Mouse (Mus musculus) layer of hippocampus, adult 8-10 months (tissue): ENCODE results near the gene Abca7. TPM values are rescaled to one million over a fixed set of nuclear protein-coding genes. Genes with fewer than 3 reads are reported as not detected.
"Not testable (repeated sequence)": the region's sequence is repeated elsewhere in the genome, so short reads cannot be mapped to it uniquely, and the experiment has no call there.

Experiments
- DNase-seq, 2 experiments: peaks; one replicate each; pipeline ENCODE4 v3.0.0; 2022; ENCODE audit warnings: low spot score in 2 of 2
- total RNA-seq, 4 experiments: library from RNA; stranded (reverse); gene quantifications; 2 replicates each; pipeline ENCODE4 v1.2.4; 2022

Gene Abca7
- total RNA-seq, 4 experiments from 2014 or later, result 12.4 to 13.6 (median 13.3) TPM

DNA sequence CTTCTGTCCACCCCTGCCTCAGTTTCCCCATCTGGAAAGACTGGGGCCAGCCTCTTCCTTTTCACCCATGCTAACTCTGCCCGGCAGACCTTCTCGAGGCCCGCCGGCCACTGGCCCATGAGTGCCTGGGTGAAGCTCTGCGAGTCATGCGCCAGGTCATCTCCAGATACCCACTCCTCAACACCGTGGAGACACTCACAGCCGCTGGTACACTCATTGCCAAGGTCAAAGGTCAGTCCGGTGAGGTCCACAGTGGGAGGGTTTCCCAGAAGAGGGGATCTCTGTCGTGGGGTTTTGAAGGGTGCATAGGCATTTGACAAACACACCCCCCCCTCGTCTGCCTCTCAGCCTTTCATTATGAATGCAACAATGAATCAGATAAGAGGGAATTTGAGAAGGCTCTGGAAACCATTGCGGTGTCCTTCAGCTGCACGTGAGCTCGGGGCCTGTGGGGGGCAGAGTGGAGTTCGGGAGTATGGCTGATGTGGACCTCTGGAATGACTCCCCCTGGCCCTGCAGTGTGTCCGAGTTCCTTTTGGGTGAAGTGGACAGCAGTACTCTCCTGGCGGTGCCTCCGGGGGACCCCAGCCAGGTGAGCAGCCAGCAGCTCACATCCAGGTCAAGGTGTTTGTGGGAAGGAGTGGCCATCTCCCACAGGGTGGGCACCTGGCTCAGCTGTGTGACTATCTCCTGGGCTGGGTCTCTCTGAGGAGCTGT, 24.5 kb downstream of the Abca7 start:
- no peak for DNase-seq

DNA sequence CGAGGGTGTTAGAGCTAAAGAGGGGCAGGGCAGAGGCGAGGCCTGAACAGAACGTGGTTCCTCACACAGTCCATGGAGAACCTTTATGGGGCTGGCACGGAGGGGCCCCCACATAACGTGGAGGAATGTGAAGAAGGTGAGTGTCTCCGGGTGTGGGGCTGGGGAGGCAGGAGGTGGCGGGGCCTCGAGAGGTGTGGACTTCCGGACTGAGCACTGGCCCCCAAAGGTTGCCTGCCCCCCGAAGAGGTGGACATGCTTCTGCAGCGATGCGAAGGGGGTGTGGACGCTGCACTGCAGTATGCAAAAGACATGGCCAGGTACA, 25.0 kb downstream of the Abca7 start:
- DNase-seq, result no peak

DNA sequence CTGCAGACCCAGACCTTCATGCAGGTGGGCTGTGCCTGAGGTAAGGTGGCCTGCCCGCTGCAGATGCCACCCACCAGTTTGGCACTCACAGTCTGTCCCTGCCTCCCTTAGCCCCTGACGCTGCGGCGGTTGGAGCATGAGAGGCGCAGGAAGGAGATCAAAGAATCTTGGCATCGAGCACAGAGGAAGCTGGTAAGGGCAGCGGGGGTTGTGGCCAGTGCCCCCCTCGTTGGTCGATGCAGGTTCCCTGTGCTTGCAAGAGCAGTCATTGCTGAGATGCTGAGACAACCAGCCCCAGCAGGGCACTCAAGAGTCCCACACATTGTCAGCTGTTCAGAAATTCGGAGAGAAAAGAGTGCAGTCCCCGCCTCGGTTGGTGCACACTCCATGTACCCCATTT, 25.9 kb downstream of the Abca7 start:
- no peak for DNase-seq

DNA sequence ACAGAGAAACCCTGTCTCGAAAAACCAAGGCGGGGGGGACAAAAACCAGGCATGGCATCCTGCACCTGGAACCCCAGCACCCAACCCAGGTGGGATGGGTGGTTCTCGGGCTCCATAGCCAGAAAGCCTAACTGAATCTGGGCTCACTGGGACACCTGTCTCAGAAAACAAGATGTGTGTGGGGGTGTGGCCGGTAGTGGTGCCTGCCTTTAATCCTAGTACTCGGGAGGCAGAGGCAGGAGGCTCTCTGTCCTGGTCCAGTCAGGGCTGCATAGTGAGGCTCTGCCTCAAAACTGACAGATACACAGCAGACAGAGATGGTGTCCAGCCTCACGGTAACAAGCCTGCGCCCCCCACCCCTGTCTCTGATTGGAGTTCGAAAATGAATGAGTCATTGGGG, 26.5 kb downstream of the Abca7 start:
- DNase-seq, result no peak

DNA sequence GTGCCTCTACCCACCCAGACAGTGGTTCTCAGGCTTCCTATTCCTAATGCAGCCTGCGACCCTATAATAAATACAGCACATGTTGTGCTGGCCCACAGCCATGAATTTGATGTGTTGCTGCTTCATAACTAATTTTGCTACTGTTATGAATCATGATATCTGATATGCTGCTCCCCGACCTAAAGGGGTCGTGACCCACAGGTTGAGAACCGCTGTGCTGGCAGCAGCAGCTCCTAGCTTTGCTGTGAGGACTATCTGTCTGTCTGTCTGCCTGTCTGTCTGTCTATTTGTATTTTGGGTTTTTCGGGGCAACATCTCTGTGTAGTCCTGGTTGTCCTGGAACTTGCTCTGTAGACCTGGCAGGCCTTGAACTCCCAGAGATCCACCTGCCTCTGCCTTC, 27.5 kb downstream of the Abca7 start:
- DNase-seq, result no peak

DNA sequence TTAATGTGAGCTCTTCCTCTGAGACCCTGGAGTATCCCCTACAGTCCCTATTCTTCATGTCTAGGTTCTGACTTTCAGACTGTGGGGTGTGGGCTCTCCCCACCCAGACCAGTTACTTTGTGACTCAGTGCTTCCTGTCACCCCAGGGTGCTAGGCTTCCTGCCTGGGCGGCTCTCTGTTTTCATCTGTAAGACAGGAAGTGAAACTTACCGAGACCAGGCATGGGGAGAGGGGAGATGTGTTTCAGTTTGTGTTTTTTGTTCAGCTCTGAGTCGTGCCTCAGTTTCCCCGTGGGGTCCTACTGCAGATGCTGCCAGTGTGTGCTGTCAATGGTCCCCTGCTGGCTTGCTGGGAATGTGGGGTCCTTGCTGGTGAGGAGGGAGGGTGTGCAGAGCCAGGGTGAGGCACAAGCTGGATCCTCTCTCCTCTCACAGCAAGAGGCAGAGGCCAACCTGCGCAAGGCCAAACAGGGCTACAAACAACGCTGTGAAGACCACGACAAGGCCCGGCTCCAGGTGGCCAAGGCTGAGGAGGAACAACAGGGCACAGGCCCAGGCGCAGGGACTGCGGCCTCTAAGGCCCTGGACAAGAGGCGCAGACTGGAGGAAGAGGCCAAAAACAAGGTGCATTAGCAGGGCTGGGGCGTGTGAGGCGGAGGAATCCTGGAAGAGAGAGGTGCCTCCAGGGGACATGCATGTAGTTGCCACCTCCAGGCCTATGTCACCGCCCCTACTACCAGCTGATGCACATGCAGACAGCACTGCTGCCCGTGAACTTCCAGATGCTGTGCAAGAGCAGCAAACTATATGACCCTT, 28.1 kb downstream of the Abca7 start:
- DNase-seq, result no peak

DNA sequence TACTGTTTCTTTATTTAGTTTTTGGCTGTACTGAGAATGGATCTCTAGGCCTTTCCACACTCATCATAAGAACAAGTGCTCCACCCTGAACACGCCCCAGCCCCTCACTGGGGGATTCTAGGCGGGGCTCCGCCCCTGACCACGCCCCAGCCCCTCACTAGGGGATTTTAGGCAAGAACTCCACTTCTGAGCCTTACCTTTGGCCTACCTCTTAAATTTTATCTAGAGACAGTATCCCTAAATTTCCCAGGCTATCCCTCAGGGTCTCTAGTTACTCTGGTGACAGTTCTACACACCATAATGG, 28.7 kb downstream of the Abca7 start:
- no peak for DNase-seq

DNA sequence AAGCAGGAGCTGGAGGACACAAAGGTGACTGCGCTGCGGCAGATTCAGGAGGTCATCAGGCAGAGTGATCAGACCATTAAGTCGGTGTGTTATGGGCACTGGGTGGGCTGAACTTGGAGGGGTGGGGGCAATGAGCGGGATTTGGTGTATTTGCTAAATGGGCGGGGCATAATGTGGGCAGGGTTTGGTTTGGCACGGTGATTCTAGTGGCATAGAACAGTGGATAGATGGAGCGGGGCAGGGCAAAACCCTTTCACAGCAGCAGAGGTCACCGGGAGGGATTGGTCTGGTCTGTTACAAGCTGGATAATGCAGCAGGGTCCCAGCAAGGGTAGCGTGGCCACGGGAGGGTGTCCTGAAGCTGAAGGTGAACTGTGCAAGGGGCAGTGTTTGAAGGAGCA, 29.2 kb downstream of the Abca7 start:
- DNase-seq, result no peak

DNA sequence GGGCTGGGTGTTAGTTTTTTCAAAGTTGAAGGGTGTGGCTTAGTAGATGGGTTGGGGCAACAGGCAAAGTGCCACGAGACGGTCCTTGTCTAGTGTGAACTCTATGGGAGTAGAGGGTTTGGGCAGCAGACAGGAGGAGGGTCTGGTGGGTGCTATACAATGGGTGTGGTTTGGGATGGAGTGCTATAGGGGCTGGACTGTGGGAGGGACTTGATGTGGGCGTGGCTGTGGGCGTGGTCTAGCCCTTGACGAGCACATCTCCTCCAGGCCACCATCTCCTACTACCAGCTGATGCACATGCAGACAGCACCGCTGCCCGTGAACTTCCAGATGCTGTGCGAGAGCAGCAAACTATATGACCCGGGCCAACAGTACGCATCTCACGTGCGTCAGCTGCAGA, 29.6 kb downstream of the Abca7 start:
- DNase-seq, result no peak

DNA sequence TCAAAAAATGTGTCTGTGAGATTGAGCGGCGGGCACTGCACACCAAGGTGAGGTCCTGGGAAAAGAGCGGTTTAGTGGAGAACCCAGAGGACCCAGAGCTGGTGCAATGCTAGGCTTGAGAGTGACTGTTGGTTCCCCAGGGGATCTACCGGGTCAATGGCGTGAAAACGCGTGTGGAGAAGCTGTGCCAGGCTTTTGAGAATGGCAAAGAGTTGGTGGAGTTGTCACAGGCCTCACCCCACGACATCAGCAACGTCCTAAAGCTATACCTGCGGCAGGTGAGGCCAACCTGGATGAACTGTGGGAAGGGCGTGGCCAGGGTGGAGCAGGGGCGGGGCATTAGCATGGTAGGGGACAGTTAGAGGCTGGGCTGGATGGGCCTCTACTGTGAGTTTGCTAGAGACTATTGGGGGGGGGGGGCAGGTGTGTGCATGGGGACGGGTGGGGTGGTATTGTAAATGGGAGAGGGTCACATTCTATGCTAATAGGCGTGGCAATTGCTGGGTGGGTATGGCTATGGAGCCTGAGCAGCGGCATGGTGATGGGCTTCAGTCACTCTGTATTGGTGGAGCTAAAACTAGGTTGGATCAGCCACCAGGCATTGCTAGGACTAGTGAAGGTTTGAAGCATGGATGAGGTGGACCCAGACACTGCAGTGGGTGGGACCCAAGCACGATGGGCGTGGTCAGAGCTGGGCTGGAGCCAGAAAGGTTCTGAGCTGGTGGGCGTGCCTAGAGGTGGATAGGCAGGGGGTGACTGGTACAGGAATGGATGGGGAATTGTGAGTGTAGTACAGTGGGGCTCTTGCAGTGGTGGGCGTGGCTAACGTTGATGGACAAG, 31.6 kb downstream of the Abca7 start:
- no peak for DNase-seq

DNA sequence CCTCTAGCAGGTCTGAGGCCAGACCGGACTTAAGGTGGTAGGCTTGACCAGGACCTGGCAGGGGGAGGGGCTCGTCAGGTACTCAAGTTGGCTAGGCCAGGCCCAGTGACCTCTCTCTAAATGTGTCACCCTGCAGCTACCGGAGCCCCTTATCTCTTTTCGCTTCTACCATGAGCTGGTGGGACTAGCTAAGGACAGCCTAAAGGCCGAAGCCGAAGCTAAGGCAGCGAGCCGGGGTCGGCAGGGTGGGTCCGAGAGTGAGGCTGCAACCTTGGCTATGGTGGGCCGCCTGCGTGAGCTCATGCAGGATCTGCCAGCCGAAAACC, 32.2 kb downstream of the Abca7 start:
- DNase-seq, result no peak

DNA sequence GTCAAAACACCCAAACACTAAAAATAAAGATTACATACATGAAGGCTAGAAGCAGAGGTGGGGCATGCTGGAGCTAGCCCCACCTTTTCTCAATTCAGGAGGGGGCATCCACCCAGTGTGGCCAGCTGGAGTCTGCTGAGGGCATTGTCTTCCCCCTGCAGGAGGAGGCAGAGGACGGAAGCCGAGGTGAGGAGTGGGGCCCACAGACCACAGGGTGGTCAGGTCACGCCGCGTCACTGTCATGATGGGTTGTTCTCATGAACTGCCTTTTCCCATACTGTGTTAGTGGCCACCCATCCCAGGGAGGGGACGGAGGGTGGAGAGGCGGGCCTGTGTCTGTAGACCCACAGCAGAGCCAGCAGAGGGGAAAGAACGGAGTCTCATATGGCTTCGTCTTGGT, 33.9 kb downstream of the Abca7 start:
- no peak for DNase-seq

DNA sequence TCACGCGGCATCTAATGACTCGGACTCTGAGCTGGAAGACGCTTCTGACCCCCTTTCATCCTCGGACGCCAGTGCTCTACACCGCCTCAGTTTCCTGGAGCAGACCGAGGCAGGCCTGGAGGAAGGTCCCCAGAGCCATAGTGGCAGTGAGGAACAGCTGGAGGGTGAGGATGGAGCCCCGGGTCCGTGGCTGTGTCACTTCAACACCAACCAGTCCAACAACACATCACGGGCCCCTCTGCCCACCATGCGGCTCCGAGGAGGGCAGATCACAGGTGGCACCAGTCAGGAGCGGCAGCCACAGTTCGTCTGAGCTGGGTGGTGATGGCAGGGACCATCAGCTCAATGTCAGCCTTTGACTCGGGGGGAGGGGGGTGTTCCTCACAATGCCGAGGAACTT, 34.4 kb downstream of the Abca7 start:
- DNase-seq, result no peak

DNA sequence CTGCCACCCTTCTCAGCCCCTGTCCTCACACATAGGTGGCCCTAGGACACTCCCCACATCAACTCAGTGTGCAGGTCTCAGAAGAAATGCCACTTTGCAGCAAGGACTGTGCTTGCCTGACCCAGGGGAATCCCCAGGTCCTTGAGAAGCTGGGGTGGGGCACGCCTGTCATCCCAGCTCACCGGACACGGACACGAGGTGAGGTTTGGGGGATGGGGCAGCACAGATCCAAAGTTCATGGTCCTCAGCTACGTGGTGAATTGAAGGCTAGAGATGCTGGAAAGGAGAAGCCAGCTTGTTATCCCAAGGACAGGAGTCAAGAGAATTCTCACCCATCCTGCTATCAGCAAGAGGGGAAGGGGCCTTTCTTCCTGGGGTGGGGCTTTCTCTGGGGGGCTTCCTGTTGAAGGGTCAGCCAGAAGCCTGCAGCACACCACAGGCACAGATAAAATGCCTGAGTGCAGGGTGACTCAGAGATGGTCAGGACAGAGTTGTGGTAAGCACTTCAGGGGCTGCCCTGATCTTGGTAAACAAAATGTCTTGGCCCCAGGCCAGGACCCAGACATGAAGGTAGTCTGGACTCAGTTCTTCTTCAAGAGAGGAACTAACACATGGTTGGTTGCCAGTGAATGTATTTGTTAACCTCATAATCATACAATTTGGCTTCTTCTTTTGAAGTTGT, 36.6 kb downstream of the Abca7 start:
- no peak for DNase-seq

DNA sequence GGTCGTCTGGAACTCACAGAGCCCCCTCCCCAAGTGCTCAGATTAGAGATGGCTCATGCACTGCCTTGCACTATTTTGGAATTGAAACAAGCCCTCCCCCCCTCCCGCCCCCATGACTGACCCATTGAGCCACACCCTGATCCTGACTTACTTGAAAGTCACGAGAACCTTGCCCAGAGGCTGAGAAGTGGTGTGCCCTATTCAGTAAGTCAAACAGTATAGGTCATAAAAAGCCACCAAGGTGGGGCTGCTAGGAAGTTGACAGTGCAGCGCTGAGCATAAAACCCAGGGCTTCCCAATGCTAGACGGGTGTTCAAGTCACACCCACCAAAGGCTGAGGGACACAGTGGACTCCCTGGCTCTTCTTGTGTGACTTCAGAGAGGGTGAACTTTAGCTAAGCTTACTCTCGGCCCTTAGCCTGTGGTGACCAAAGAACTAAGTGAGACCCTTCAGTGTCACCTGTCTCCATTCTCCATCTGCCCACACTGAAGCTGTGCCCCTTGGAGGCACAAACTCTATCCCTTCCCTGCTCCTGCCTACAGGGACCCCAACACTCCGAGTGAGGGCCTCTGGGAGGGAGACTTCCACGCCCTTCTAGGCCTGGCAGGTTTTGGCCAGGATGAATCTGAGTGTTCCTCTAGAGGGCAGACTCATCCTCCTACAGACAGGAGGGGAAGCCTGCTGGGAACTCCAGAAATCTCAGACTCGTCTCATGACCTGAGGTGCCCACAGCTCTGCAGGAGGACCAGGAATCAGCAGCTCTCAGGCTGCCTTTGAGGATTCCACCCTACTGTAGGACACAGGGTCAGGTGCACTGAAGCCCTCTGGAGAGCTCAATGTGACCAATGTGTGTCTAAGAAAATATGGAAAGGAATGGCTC, 37.5 kb downstream of the Abca7 start:
- no peak for DNase-seq

DNA sequence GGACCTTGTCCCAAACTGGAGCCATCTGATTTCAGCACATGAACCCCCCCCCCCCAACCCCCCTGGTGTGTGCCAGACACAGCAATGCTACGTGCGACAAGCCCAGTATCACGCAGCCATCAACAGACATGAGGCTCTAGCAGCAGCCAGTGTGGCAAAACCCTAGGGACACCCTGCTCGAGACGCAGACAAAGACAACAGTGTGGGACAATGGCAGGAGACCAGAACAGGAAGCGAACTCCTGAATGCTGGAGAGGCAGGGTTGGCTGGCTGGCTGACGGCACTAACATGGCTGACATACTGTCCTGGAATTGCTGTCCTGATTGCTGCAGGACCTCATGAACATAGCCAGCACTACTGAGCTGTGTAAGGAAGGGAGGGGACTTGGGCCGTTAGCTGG, 38.9 kb downstream of the Abca7 start:
- no peak for DNase-seq

DNA sequence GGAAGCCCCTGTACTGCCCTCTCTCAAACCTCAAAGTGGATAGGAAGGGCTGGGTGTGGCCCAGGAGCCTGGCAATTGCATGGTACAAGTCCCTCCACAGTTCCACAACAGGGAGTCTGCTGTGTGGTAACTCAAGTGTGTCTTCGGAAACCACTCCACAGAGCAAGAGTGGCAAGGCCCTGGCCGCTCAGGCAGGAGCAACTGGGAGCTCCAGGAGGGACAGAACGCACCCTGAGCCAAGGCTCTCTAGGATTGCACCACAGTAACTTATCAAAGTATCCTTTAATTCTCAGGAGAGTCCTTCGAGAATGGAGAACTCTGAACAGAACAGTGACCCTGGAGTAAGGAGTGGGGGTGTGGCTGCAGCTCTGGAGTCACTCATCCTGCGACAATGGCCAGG, 39.4 kb downstream of the Abca7 start:
- DNase-seq, result no peak

DNA sequence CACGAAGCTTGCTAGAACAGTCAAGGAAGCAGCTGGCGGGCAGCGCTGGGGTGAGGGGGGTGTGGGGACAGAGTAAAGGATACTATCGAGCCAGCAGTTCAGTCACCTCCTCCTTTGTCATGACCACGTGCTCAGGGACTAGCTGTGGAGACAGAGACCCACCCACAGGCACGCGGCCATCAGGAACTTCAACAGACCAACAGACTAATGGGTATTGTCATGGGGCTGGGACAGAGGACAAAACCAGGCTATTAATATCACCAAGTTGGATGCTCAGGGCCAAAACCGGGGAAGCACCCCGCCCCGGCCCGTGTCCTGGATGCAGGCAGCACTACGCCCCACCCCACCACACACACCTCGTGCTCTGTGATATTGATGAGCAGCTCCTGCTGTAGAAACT, 40.5 kb downstream of the Abca7 start:
- no peak for DNase-seq

DNA sequence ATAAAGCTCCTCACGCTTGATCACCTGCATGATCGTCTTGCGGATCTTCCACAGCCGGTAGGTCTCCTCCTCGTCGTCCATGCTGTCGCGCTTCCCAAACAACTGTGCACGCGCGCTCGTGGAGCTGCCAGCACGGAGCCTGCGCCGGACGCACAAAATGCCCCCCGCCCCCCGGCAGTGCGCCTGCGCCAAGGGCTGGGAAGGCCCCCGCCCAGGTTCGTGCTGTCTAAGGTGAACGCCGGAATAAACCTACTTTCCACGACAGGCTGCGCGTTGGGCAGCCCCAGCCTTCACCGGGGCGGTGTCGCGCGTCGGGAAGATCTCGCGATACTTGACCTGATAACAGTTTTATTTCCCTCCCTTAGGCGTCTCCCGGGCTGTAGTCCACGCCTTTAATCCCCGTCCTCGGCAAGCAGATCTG, 43.3 kb downstream of the Abca7 start, which contains the start of gene Polr2e:
TSS of gene Polr2e (minus strand) at position 237 of the 421 bp plus-strand sequence.
- DNase-seq, result peak; percentile 98

DNA sequence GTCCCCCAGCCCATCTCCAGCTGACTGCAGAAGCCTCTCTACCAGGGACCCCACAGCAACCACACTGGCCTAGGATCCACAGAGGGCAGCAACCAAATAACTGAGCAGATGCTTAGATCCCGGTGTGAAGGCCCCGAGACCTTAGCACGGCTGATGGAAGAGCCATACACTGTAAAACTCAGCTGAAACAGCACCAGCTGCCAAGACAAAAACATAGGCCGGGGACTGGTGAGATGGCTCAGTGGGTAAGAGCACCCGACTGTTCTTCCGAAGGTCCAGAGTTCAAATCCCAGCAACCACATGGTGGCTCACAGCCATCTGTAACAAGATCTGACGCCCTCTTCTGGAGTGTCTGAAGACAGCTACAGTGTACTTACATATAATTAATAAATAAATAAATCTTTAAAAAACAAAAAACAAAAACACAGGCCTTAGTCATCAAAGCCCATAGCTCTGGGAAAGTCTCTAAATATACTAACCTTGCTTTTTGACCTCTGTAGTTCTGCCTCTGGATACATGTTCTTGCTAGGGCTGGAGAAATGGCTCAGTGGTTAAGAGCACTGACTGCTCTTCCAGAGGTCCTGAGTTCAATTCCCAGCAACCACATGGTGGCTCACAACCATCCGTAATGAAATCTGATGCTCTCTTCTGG, 45.2 kb downstream of the Abca7 start:
- DNase-seq, result not testable (repeated sequence)
